In the genomic region with DNA sequence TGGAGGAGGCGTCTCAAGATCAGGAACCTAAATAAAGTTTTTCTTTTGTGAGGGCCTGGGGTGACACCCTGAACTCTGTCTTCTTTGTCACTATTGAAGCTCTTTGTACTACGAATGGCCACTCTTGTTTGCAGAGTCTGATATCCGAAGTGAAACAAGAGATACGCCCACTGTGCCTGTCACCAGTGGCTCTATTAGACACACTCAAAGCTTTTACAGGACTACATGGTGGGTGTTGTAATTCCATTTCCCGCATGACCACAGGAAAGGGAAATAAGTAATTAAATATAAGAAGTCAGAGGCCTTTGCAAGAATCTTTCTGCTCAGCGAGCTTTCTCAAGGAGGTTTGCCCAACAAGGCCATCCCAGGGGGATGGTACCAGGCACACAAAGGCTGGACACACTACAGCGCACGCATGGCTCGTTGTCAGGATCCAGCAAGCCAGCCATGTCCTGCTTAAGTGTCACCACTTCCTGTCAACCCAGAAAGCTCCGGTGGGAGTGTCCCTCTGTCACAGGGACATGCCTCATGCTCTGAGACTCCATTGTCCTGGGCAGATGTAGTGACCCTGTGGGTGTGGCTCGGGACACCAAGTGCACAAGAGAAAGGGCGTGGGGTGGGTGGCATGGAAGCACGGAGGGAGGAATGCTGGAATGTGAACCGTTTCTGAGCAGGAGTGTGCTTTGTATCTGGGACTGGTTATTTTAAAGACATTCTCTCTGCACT, we compare ENCODE assay signal across 15 mouse cellular contexts.
DNase-seq lines count a peak whose midpoint lies in the region; ATAC-seq and TF ChIP-seq lines count a peak whose summit lies in the region.
"Had no signal": no experiment of that assay in that cellular context is flagged by ENCODE, and none has a peak within 500 bp of the region (broad histone marks: within the 10 kb centered on the region; RNA-seq: fewer than 3 reads in every experiment).

No protein-coding gene starts in this region.

- 24% methylated on average over 14 of the region's 14 CpGs for WGBS in hindbrain, embryonic 10.5 days
- WGBS in hindbrain, postnatal 0 days, result 34% methylated on average over 14 of the region's 14 CpGs
- 57% methylated on average over 14 of the region's 14 CpGs for WGBS in limb, embryonic 15.5 days
- 79% methylated on average over 14 of the region's 14 CpGs for WGBS in limb, embryonic 10.5 days

- peak overlapping the region; percentile 66 for H3K27ac ChIP-seq in hindbrain, embryonic 10.5 days
- H3K27ac ChIP-seq in hindbrain, postnatal 0 days, result no peak overlapping the region
- H3K27ac ChIP-seq in limb, embryonic 15.5 days, result no peak overlapping the region
- H3K27ac ChIP-seq in limb, embryonic 10.5 days, result no peak overlapping the region
- H3K27ac ChIP-seq: embryonic facial prominence, embryonic 12.5 days had no signal

- peak; percentile 61 for DNase-seq in hindbrain, embryonic 10.5 days (ENCODE audit: low spot score)
- DNase-seq in hindbrain, postnatal 0 days (ENCODE audit: low spot score), result no peak
- DNase-seq in limb, embryonic 10.5 days (ENCODE audit: low spot score), result no peak
- DNase-seq in 3134 (ENCODE audit: extremely low read depth, insufficient read length, low spot score), result peak; percentile 3
- DNase-seq in embryo, embryonic 9.5 days (ENCODE audit: extremely low spot score), result peak; percentile 35
- DNase-seq in right cerebral cortex, adult 18-20 months, result no peak
- DNase-seq: cerebellum, adult 9-10 months; gastrocnemius, postnatal 14 days; heart, postnatal 4 days; kidney, adult 18-20 months had no signal

- peaks cover 39% of the 10 kb centered on the region for H3K27me3 ChIP-seq in hindbrain, embryonic 10.5 days (ENCODE audit: insufficient read depth, poor library complexity, severe bottlenecking)
- H3K27me3 ChIP-seq in hindbrain, postnatal 0 days (ENCODE audit: insufficient read depth, low read length), result no peaks in the 10 kb centered on the region
- no peaks in the 10 kb centered on the region for H3K27me3 ChIP-seq in limb, embryonic 15.5 days
- peaks cover 7% of the 10 kb centered on the region; the same call in 1 of the 2 replicates for H3K27me3 ChIP-seq in limb, embryonic 10.5 days (ENCODE audit: low read depth, poor library complexity, severe bottlenecking)
- H3K27me3 ChIP-seq: embryonic facial prominence, embryonic 12.5 days had no signal

- no peaks in the 10 kb centered on the region for H3K36me3 ChIP-seq in hindbrain, embryonic 10.5 days
- H3K36me3 ChIP-seq in hindbrain, postnatal 0 days (ENCODE audit: insufficient read depth, low read length), result no peaks in the 10 kb centered on the region
- no peaks in the 10 kb centered on the region for H3K36me3 ChIP-seq in limb, embryonic 15.5 days
- no peaks in the 10 kb centered on the region for H3K36me3 ChIP-seq in limb, embryonic 10.5 days
- H3K36me3 ChIP-seq: embryonic facial prominence, embryonic 12.5 days; heart, embryonic 12.5 days had no signal

- H3K4me1 ChIP-seq in hindbrain, embryonic 10.5 days (replicated peaks), result peaks cover 15% of the 10 kb centered on the region
- H3K4me1 ChIP-seq in hindbrain, postnatal 0 days (ENCODE audit: insufficient read depth, low read length), result no peaks in the 10 kb centered on the region
- H3K4me1 ChIP-seq in limb, embryonic 15.5 days, result 0 out of 2 replicates have a peak, but pooled peaks cover 3% of the 10 kb centered on the region
- 0 out of 2 replicates have a peak, but pooled peaks cover 6% of the 10 kb centered on the region for H3K4me1 ChIP-seq in limb, embryonic 10.5 days
- H3K4me1 ChIP-seq: embryonic facial prominence, embryonic 12.5 days had no signal

- no peak overlapping the region for H3K4me2 ChIP-seq in hindbrain, postnatal 0 days (ENCODE audit: low read depth, low read length)
- no peak overlapping the region for H3K4me2 ChIP-seq in limb, embryonic 15.5 days
- H3K4me2 ChIP-seq: embryonic facial prominence, embryonic 12.5 days; heart, embryonic 12.5 days had no signal

- ATAC-seq in hindbrain, postnatal 0 days, result no peak
- ATAC-seq in limb, embryonic 15.5 days (ENCODE audit: insufficient number of reproducible peaks, low FRiP score, low TSS enrichment, low read depth), result 0 out of 2 replicates have a peak, but pooled peaks have one; percentile 30
- ATAC-seq in cerebellum, adult (ENCODE audit: insufficient number of reproducible peaks, low FRiP score, low TSS enrichment), result no peak
- ATAC-seq: midbrain, embryonic 16.5 days had no signal

- H3K4me3 ChIP-seq in hindbrain, embryonic 10.5 days, result peak overlapping the region; percentile 20
- H3K4me3 ChIP-seq in hindbrain, postnatal 0 days (ENCODE audit: low read length), result no peak overlapping the region
- no peak overlapping the region for H3K4me3 ChIP-seq in limb, embryonic 15.5 days
- H3K4me3 ChIP-seq in limb, embryonic 10.5 days, result no peak overlapping the region
- H3K4me3 ChIP-seq: embryonic facial prominence, embryonic 12.5 days; heart, embryonic 12.5 days had no signal

- H3K9ac ChIP-seq in hindbrain, postnatal 0 days (replicated peaks; ENCODE audit: low read length), result no peak overlapping the region
- H3K9ac ChIP-seq in limb, embryonic 15.5 days, result no peak overlapping the region
- H3K9ac ChIP-seq: embryonic facial prominence, embryonic 12.5 days; heart, embryonic 12.5 days had no signal

- no peaks in the 10 kb centered on the region for H3K9me3 ChIP-seq in hindbrain, embryonic 10.5 days
- H3K9me3 ChIP-seq in hindbrain, postnatal 0 days (ENCODE audit: low read length), result no peaks in the 10 kb centered on the region
- no peaks in the 10 kb centered on the region for H3K9me3 ChIP-seq in limb, embryonic 15.5 days
- H3K9me3 ChIP-seq in limb, embryonic 10.5 days (replicated peaks), result no peaks in the 10 kb centered on the region
- H3K9me3 ChIP-seq: embryonic facial prominence, embryonic 12.5 days; heart, embryonic 12.5 days had no signal

- no peak for TF ChIP-seq CTCF in hindbrain, postnatal 0 days (IDR thresholded peaks at IDR 0.05; ENCODE audit: low read depth)

Comparison
In these comparisons a context has a peak if more than half of its experiments do, and no peak if none do; other contexts are left out.
1. DNase-seq: peak in hindbrain, embryonic 10.5 days (single experiment), 3134 (single experiment) and embryo, embryonic 9.5 days (single experiment); none in hindbrain, postnatal 0 days (single experiment), limb, embryonic 10.5 days (single experiment) and right cerebral cortex, adult 18-20 months (single experiment).